In the genomic region with DNA sequence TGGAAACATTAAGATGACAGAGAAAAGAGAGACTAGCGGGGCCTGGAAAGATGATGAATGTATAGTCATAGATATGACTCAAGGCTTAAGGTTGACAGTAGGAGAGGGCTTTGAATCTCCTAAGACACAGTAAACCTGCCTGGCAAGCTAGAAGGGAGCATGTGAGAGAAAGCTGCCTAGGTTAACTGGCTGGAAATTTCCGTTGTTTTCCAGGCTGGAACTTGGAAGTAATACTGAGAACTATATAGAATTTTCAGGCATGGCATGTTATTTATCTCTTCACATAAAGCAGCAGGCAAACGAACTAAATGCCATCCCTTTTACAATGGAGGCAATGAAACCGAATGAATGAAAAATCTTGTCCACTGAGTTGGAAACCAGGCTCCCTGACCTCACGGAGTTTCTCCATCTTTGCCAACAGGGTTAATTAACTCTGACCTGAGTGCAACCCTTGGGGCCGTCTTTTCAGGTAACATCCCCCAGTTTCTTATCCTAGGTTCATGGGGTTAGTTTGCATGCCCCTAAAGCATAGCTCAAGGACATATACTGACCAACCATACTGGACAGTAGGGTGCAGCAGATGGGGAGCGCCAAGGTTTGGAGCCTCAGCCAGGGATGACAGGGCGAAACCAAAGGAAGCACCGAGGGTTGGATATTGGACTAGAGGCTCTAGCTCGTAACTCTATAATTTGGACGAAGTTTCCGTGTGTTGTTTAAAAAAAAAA, we compare ENCODE assay signal across 9 mouse cellular contexts. TPM values are rescaled to one million over a fixed set of nuclear protein-coding genes. Genes with fewer than 3 reads are reported as not detected.
DNase-seq lines count a peak whose midpoint lies in the region; ATAC-seq lines count a peak whose summit lies in the region.
"Had no signal": no experiment of that assay in that cellular context is flagged by ENCODE, and none has a peak within 500 bp of the region (broad histone marks: within the 10 kb centered on the region; RNA-seq: fewer than 3 reads in every experiment).

No protein-coding gene starts in this region.

- intact Hi-C loops in heart, postnatal 25 days (cut with DNase I), result loop anchor here (1.0 kb wide), 1 partner anchor 235 kb away; no protein-coding TSS in a partner anchor

- peaks cover 4% of the 10 kb centered on the region; the same call in 1 of the 2 replicates for H3K36me3 ChIP-seq in heart, embryonic 11.5 days (ENCODE audit: control insufficient read depth, insufficient read depth, low read length)
- H3K36me3 ChIP-seq in hindbrain, embryonic 11.5 days (ENCODE audit: control insufficient read depth, insufficient read depth, low read length), result 0 out of 2 replicates have a peak, but pooled peaks cover 2% of the 10 kb centered on the region
- H3K36me3 ChIP-seq in midbrain, embryonic 10.5 days, result peaks cover 22% of the 10 kb centered on the region

- peak overlapping the region; percentile 90 for H3K4me3 ChIP-seq in heart, embryonic 11.5 days (ENCODE audit: low read depth, low read length)
- H3K4me3 ChIP-seq in hindbrain, embryonic 11.5 days (ENCODE audit: low read depth, low read length), result no peak overlapping the region
- peak overlapping the region; percentile 91 for H3K4me3 ChIP-seq in midbrain, embryonic 10.5 days

- H3K4me2 ChIP-seq in heart, embryonic 11.5 days, result peak overlapping the region; percentile 97
- peak overlapping the region; percentile 86; the same call in 1 of the 2 replicates for H3K4me2 ChIP-seq in hindbrain, embryonic 11.5 days (replicated peaks; ENCODE audit: low read depth, low read length)

- ATAC-seq in heart, embryonic 11.5 days (replicated peaks; ENCODE audit: insufficient number of reproducible peaks, low FRiP score, low TSS enrichment), result no peak
- no peak for ATAC-seq in hindbrain, embryonic 11.5 days (ENCODE audit: low FRiP score)

- H3K27me3 ChIP-seq in heart, embryonic 11.5 days (ENCODE audit: control insufficient read depth, insufficient read depth, low read length), result no peaks in the 10 kb centered on the region
- no peaks in the 10 kb centered on the region for H3K27me3 ChIP-seq in hindbrain, embryonic 11.5 days (ENCODE audit: control insufficient read depth, insufficient read depth, low read length)
- no peaks in the 10 kb centered on the region for H3K27me3 ChIP-seq in midbrain, embryonic 10.5 days (ENCODE audit: low read depth, poor library complexity, severe bottlenecking)

- H3K9ac ChIP-seq in heart, embryonic 11.5 days (ENCODE audit: low read depth, low read length), result no peak overlapping the region
- H3K9ac ChIP-seq in hindbrain, embryonic 11.5 days (ENCODE audit: low read depth, low read length), result no peak overlapping the region

- H3K4me1 ChIP-seq in heart, embryonic 11.5 days (ENCODE audit: control insufficient read depth, insufficient read depth, low read length), result peaks cover 29% of the 10 kb centered on the region
- H3K4me1 ChIP-seq in hindbrain, embryonic 11.5 days (replicated peaks; ENCODE audit: control insufficient read depth, insufficient read depth, low read length), result peaks cover 2% of the 10 kb centered on the region
- H3K4me1 ChIP-seq in midbrain, embryonic 10.5 days, result peaks cover 38% of the 10 kb centered on the region

- no peak overlapping the region; the same call in 1 of the 2 replicates for H3K27ac ChIP-seq in heart, embryonic 11.5 days (ENCODE audit: low read depth, low read length)
- H3K27ac ChIP-seq in hindbrain, embryonic 11.5 days (ENCODE audit: low read depth, low read length), result no peak overlapping the region
- peak overlapping the region; percentile 90; the same call in 1 of the 2 replicates for H3K27ac ChIP-seq in midbrain, embryonic 10.5 days (replicated peaks)

- no peaks in the 10 kb centered on the region for H3K9me3 ChIP-seq in heart, embryonic 11.5 days (replicated peaks; ENCODE audit: control insufficient read depth, low read length)
- H3K9me3 ChIP-seq in hindbrain, embryonic 11.5 days (ENCODE audit: control insufficient read depth, low read length), result no peaks in the 10 kb centered on the region
- H3K9me3 ChIP-seq in midbrain, embryonic 10.5 days (replicated peaks), result no peaks in the 10 kb centered on the region

- WGBS in heart, embryonic 11.5 days (ENCODE audit: insufficient replicate concordance), result 41% methylated on average over 12 of the region's 12 CpGs
- 38% methylated on average over 12 of the region's 12 CpGs for WGBS in hindbrain, embryonic 11.5 days
- 42% methylated on average over 12 of the region's 12 CpGs for WGBS in midbrain, embryonic 10.5 days

- no peak for DNase-seq in heart, postnatal 25 days (ENCODE audit: low spot score)
- peak; percentile 80 for DNase-seq in cerebellum, adult 9-11 months
- peak; percentile 12 for DNase-seq in hindbrain, embryonic 11.5 days (ENCODE audit: low spot score)
- DNase-seq in midbrain, embryonic 10.5 days (ENCODE audit: low spot score), result no peak
- DNase-seq in urinary bladder, postnatal 14 days (ENCODE audit: low spot score), result no peak
- no peak for DNase-seq in urinary bladder, postnatal 36 days (ENCODE audit: low spot score in 2 of 2)
- DNase-seq in MN1 (ENCODE audit: low spot score), result no peak

RNA-seq across cellular contexts. Expression of gene Zyx, which starts 1.0 kb away (rescaled TPM):
- polyA plus RNA-seq in heart, embryonic 11.5 days (2014; fragmentation: Nextera tagmentation; extraction: Ambion mirVana), result 159 and 177 TPM in 2 replicates
- total RNA-seq in heart, postnatal 25 days (2021), result 10 to 100 TPM; 57.1 to 59.8 TPM
- polyA plus RNA-seq in hindbrain, embryonic 11.5 days (2014; fragmentation: Nextera tagmentation; extraction: Ambion mirVana), result 57.5 and 60.1 TPM in 2 replicates
- polyA plus RNA-seq in midbrain, embryonic 10.5 days (2016; fragmentation: Nextera tagmentation; extraction: Ambion mirVana), result 84.5 and 88.1 TPM in 2 replicates

RNA-seq across cellular contexts. Expression of gene Fam131b, which starts 24.0 kb away (rescaled TPM):
- 0.23 and 0.25 TPM in 2 replicates for polyA plus RNA-seq in heart, embryonic 11.5 days (2014; fragmentation: Nextera tagmentation; extraction: Ambion mirVana)
- 1 to 10 TPM in 1 of 2 experiments, under 1 TPM in 1; 0.59 to 1.1 TPM for total RNA-seq in heart, postnatal 25 days (2021)
- 2.6 and 3.1 TPM in 2 replicates for polyA plus RNA-seq in hindbrain, embryonic 11.5 days (2014; fragmentation: Nextera tagmentation; extraction: Ambion mirVana)
- 2.2 and 2.4 TPM in 2 replicates for polyA plus RNA-seq in midbrain, embryonic 10.5 days (2016; fragmentation: Nextera tagmentation; extraction: Ambion mirVana)
- polyA plus RNA-seq: CD4-positive, CD25-positive, alpha-beta regulatory T cell, adult 4 months had no signal

RNA-seq across cellular contexts. Expression of gene Epha1, which starts 24.6 kb away (rescaled TPM):
- polyA plus RNA-seq in heart, embryonic 11.5 days (2014; fragmentation: Nextera tagmentation; extraction: Ambion mirVana), result 1.7 and 2.3 TPM in 2 replicates
- under 1 TPM; 0.26 to 0.31 TPM for total RNA-seq in heart, postnatal 25 days (2021)
- polyA plus RNA-seq in hindbrain, embryonic 11.5 days (2014; fragmentation: Nextera tagmentation; extraction: Ambion mirVana), result 0.43 and 1.3 TPM in 2 replicates
- 1.2 and 1.5 TPM in 2 replicates for polyA plus RNA-seq in midbrain, embryonic 10.5 days (2016; fragmentation: Nextera tagmentation; extraction: Ambion mirVana)

RNA-seq across cellular contexts. Expression of gene Tas2r143, which starts 51.6 kb away (rescaled TPM):
- polyA plus RNA-seq in heart, embryonic 11.5 days (2014; fragmentation: Nextera tagmentation; extraction: Ambion mirVana), result not detected in 2 replicates
- total RNA-seq in heart, postnatal 25 days (2021), result under 1 TPM in 1 of 2 experiments, not detected in 1; 0.39 TPM
- not detected in 2 replicates for polyA plus RNA-seq in hindbrain, embryonic 11.5 days (2014; fragmentation: Nextera tagmentation; extraction: Ambion mirVana)
- not detected in 2 replicates for polyA plus RNA-seq in midbrain, embryonic 10.5 days (2016; fragmentation: Nextera tagmentation; extraction: Ambion mirVana)
- polyA plus RNA-seq: CD4-positive, CD25-positive, alpha-beta regulatory T cell, adult 4 months had no signal

RNA-seq across cellular contexts. Expression of gene Tas2r135, which starts 56.8 kb away (rescaled TPM):
- not detected in 2 replicates for polyA plus RNA-seq in heart, embryonic 11.5 days (2014; fragmentation: Nextera tagmentation; extraction: Ambion mirVana)
- not detected for total RNA-seq in heart, postnatal 25 days (2021)
- polyA plus RNA-seq in hindbrain, embryonic 11.5 days (2014; fragmentation: Nextera tagmentation; extraction: Ambion mirVana), result 0.15 TPM in 1 of 2 replicates, not detected in the other
- polyA plus RNA-seq in midbrain, embryonic 10.5 days (2016; fragmentation: Nextera tagmentation; extraction: Ambion mirVana), result not detected in 2 replicates
- polyA plus RNA-seq: CD4-positive, CD25-positive, alpha-beta regulatory T cell, adult 4 months had no signal

Comparison
In these comparisons a context has a peak if more than half of its experiments do, and no peak if none do; other contexts are left out.
1. DNase-seq: peak in cerebellum, adult 9-11 months (single experiment) and hindbrain, embryonic 11.5 days (single experiment); none in heart, postnatal 25 days (single experiment), midbrain, embryonic 10.5 days (single experiment), urinary bladder, postnatal 14 days (single experiment), urinary bladder, postnatal 36 days (0 of 2) and MN1 (single experiment).